Comparison of ENCODE assay signal across 9 mouse cellular contexts in genomic region chr16:70535224-70535623, GRCm38 (mm10).
"Had no signal": no experiment of that assay in that cellular context is flagged by ENCODE, and none has a peak within 500 bp of the region (broad histone marks: within the 10 kb centered on the region; RNA-seq: fewer than 3 reads in every experiment).

No protein-coding gene starts in this region.

- H3K4me1 ChIP-seq: limb, embryonic 10.5 days; liver, embryonic 13.5 days; midbrain, embryonic 13.5 days had no signal

- DNase-seq: kidney, adult 11 months; kidney, postnatal 10 days; liver, embryonic 13.5 days; liver, postnatal 0 days; right cerebral cortex, postnatal 14 days; thymus, postnatal 4 days had no signal

- H3K27ac ChIP-seq: left cerebral cortex, adult 2 months; limb, embryonic 10.5 days; liver, embryonic 13.5 days; midbrain, embryonic 13.5 days had no signal

- H3K36me3 ChIP-seq: limb, embryonic 10.5 days; liver, embryonic 13.5 days; midbrain, embryonic 13.5 days had no signal

- ATAC-seq: liver, postnatal 0 days; midbrain, embryonic 13.5 days had no signal

- H3K9ac ChIP-seq: liver, embryonic 13.5 days; liver, postnatal 0 days; midbrain, embryonic 13.5 days had no signal

- H3K4me2 ChIP-seq: liver, embryonic 13.5 days; midbrain, embryonic 13.5 days had no signal

- H3K4me3 ChIP-seq: left cerebral cortex, adult 2 months; limb, embryonic 10.5 days; liver, embryonic 13.5 days; midbrain, embryonic 13.5 days had no signal

- H3K27me3 ChIP-seq: liver, embryonic 13.5 days; midbrain, embryonic 13.5 days had no signal

- H3K9me3 ChIP-seq: limb, embryonic 10.5 days; liver, embryonic 13.5 days; midbrain, embryonic 13.5 days had no signal
